8 mouse cellular contexts compared by ENCODE assay signal in the genomic region with DNA sequence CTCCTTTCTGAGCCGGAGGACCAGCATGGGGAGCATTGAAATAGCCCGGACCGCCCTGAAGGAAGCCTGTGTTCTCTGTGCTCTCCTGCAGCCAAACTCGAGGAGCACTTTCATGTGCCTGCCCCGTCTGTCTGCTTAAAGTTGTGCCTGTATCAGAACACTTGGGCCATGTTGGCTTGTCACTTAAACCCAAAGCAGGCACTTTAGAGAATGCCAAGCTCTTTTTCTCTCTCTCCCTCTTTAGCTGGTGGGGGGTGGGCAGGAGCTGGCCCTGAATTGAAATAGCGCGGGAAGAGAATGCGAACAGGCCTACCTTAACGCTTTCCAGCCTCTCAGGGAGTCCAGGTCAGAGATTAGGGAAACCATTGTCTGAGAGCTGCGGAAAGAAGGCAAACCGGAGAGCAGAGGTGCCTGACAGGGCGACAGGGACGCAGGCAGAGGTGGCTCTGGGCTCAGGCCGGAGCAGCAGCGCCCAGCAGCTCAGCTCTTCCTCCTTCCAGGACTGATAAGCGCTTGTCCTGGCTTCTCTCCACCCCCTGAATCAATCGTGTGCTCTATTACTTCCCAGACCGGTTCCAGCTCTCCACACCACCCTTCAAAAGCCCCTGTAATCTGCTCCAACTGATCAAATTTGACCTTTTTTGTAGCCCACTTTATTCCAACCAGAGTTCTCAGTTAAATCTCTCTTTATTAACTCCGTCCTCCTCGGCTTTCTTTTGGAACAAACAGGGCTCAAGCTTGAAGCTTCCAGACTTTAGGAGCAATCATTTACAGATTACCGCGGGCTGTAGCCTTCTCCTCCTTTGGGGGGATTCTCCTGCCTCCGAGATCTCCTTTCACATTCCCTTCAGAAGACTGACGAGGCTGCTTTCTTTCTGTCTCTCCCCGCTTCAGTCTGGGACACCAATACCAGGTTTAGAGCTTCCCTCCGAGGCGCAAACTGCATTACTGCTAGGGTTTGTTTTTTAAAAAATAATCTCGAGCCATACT.
DNase-seq lines count a peak whose midpoint lies in the region; ATAC-seq and TF ChIP-seq lines count a peak whose summit lies in the region.

No protein-coding gene starts in this region.

- H3K4me2 ChIP-seq in intestine, embryonic 16.5 days (ENCODE audit: low read depth, low read length), result peak overlapping the region; percentile 57
- H3K4me2 ChIP-seq in stomach, postnatal 0 days (replicated peaks; ENCODE audit: low read depth), result peak overlapping the region; percentile 67

- DNase-seq in layer of hippocampus, adult 2 months (ENCODE audit: low spot score in 2 of 2), result no peak
- DNase-seq in layer of hippocampus, adult 11-12 months (ENCODE audit: low spot score), result no peak
- DNase-seq in cerebellum, postnatal 25 days, result peak; percentile 65 to 67
- peak; percentile 97 for DNase-seq in heart, adult 11 months
- peak; percentile 49 for DNase-seq in lung, postnatal 36 days
- peak; percentile 42 for DNase-seq in stomach, postnatal 0 days (ENCODE audit: low spot score)
- DNase-seq in T-cell, adult 2 months (ENCODE audit: low spot score), result no peak

- TF ChIP-seq EP300 in stomach, postnatal 0 days (optimal IDR thresholded peaks at IDR 0.05), result no peak

- H3K36me3 ChIP-seq in intestine, embryonic 16.5 days (ENCODE audit: control insufficient read depth, insufficient read depth, low read length), result peaks cover 5% of the 10 kb centered on the region
- H3K36me3 ChIP-seq in stomach, postnatal 0 days (ENCODE audit: control insufficient read depth, insufficient read depth, low read length), result no peaks in the 10 kb centered on the region

- no peak for TF ChIP-seq CTCF in layer of hippocampus, adult 2 months (conservative IDR thresholded peaks at IDR 0.05)
- no peak for TF ChIP-seq CTCF in stomach, postnatal 0 days (IDR thresholded peaks at IDR 0.05; ENCODE audit: low read depth)

- H3K4me1 ChIP-seq in intestine, embryonic 16.5 days (ENCODE audit: control insufficient read depth, insufficient read depth, low read length), result peaks cover 8% of the 10 kb centered on the region; the same call in 1 of the 2 replicates
- H3K4me1 ChIP-seq in stomach, postnatal 0 days (replicated peaks; ENCODE audit: control insufficient read depth, insufficient read depth), result no peaks in the 10 kb centered on the region

- peak overlapping the region; percentile 56 for H3K4me3 ChIP-seq in layer of hippocampus, adult 2 months
- H3K4me3 ChIP-seq in intestine, embryonic 16.5 days (ENCODE audit: low read length), result peak overlapping the region; percentile 44
- peak overlapping the region; percentile 38 for H3K4me3 ChIP-seq in stomach, postnatal 0 days (ENCODE audit: low read depth, low read length)

- peaks cover 4% of the 10 kb centered on the region; the same call in 1 of the 2 replicates for H3K9me3 ChIP-seq in intestine, embryonic 16.5 days (ENCODE audit: control insufficient read depth, low read length)
- no peaks in the 10 kb centered on the region for H3K9me3 ChIP-seq in stomach, postnatal 0 days (ENCODE audit: control insufficient read depth, low read length)

- peak overlapping the region; percentile 92 for H3K27ac ChIP-seq in layer of hippocampus, adult 2 months
- peak overlapping the region; percentile 66 for H3K27ac ChIP-seq in intestine, embryonic 16.5 days (ENCODE audit: low read length)
- peak overlapping the region; percentile 77 for H3K27ac ChIP-seq in stomach, postnatal 0 days (replicated peaks)

- 10% methylated on average over 28 of the region's 28 CpGs for WGBS in intestine, embryonic 16.5 days
- 14% methylated on average over 28 of the region's 28 CpGs for WGBS in stomach, postnatal 0 days

- peak overlapping the region; percentile 67 for H3K9ac ChIP-seq in intestine, embryonic 16.5 days (ENCODE audit: low read depth, low read length)
- peak overlapping the region; percentile 66 for H3K9ac ChIP-seq in stomach, postnatal 0 days (ENCODE audit: low read length)

- ATAC-seq in intestine, embryonic 16.5 days, result peak; percentile 88
- peak; percentile 70 for ATAC-seq in stomach, postnatal 0 days (ENCODE audit: low FRiP score, low TSS enrichment)

- no peaks in the 10 kb centered on the region for H3K27me3 ChIP-seq in intestine, embryonic 16.5 days (replicated peaks; ENCODE audit: control insufficient read depth, insufficient read depth, low read length)
- no peaks in the 10 kb centered on the region for H3K27me3 ChIP-seq in stomach, postnatal 0 days (ENCODE audit: control insufficient read depth, insufficient read depth, low read length)

Comparison
In these comparisons a context has a peak if more than half of its experiments do, and no peak if none do; other contexts are left out.
1. DNase-seq: peak in cerebellum, postnatal 25 days (2 of 2), heart, adult 11 months (single experiment), lung, postnatal 36 days (single experiment) and stomach, postnatal 0 days (single experiment); none in layer of hippocampus, adult 2 months (0 of 2), layer of hippocampus, adult 11-12 months (single experiment) and T-cell, adult 2 months (single experiment).
2. Peak in every context shown above with its lines, with median percentiles within 50 percentile points of each other: H3K27ac ChIP-seq and H3K4me3 ChIP-seq.